Mouse (Mus musculus): ENCODE measurements around the gene Klhdc2. TPM values are rescaled to one million over a fixed set of nuclear protein-coding genes. Genes with fewer than 3 reads are reported as not detected.

Gene Klhdc2
- total RNA-seq, 2 experiments from 2014 or later, result 132 to 136 TPM

DNA sequence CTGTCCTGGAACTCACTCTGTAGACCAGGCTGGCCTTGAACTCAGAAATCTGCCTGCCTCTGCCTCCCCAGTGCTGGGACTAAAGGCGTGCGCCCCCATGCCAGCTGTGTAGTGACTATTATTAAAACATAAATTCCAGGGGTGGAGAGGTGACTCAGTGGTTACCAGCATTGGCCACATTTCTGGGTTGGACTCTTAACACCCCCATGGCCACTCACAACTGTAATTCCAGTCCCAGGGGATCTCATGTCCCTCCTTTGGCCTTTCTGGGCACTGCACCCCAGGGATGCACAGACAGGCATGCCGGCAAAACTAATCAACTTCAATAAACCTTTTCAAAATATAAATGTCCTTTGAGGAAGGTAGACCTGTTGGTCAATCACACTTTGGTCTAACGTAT lies 1.8 kb downstream of the Klhdc2 start:
- intact Hi-C loops (cut with DNase I), result loop anchor here (5.0 kb wide), 1 partner anchor 56 kb away; the partner anchor contains the start of gene Klhdc1

DNA sequence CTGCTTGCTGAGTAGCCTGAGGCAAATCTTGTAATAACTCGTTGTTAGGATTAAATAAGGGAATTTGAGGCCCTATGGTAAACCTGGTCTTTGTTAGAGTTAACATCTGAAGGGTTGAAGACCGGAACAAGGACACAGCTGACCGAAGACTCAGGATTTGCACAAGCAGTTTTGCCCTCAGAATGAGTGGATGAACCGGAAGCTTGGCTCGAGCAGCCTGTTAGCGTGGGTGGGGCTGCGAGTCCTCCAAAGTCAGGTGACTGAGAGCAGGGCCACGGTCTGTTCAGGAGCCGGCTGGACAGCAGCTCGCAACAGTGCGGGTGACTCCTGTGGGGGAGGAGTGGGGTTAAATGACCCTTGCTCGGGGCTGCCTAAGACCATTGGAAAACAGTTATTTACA lies 2.8 kb downstream of the Klhdc2 start:
- intact Hi-C loops (cut with DNase I), result loop anchor here (5.0 kb wide), 1 partner anchor 57 kb away; the partner anchor contains the start of gene Klhdc1
- DNase-seq (ENCODE audit: low spot score in 2 of 2), result no peak

More for the DNA sequence above, 1.8 kb downstream of the Klhdc2 start:
- no peak for DNase-seq (ENCODE audit: low spot score in 2 of 2)

DNA sequence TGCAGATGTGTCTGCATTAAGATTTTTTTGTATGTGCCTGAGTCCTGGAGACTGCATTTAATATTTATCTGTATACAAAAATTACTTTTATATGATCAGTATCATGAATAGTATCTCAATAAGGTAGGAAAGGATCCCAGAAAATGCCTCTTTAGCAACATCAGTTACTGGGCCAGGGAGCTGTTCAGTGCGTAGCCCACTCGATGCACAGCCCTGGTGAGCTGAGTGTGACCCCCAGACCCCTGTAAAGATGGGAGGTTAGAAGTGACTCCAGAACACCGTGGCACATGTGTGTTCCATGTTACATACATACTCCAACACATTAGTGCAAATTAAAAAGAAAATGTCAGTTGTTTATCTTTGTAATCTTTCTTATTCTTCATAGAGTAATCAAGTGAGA lies 3.4 kb downstream of the Klhdc2 start:
- no peak for DNase-seq (ENCODE audit: low spot score in 2 of 2)
- intact Hi-C loops (cut with DNase I), result loop anchor here (5.0 kb wide), 1 partner anchor 58 kb away; the partner anchor contains the start of gene Klhdc1

DNA sequence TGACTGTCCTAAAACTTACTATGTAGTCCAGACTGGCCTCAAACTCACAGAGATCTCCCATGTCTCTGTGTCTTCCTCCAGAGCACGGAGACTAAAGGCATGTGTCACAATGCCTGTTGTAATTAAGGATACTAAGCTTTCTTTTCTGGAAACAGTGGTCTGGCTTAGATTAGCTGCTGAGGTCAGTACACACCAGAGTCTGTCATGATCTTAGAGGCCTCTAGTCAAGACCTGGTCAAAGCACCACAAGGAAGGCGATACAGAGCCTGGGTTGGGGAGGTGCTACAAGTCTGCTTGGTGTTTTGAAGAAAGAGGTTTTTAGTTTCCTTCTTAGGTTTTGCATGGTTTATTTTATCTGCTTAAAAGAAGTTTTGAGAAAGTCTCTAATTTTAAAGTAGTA lies 3.9 kb downstream of the Klhdc2 start:
- DNase-seq (ENCODE audit: low spot score in 2 of 2), result no peak
- intact Hi-C loops (cut with DNase I), result no loop called here

DNA sequence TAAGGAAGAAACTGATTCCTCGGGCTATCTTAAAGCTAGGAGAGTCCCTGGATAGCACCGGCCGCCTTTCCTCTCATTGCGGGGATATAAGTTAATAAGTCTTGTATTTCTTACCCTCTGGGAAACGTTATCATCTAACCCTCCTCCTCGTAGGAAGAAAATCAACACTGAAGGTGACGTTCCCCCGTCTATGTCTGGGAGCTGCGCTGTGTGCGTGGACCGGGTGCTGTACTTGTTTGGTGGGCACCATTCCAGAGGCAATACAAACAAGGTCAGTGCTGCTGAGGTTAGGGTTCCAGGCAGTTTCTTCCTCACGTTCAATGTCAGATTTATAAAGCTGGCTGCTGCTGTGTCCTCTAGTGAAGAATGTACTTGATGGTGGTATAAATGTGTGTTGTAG lies 5.7 kb downstream of the Klhdc2 start:
- intact Hi-C loops (cut with DNase I), result no loop called here
- DNase-seq (ENCODE audit: low spot score in 2 of 2), result no peak

DNA sequence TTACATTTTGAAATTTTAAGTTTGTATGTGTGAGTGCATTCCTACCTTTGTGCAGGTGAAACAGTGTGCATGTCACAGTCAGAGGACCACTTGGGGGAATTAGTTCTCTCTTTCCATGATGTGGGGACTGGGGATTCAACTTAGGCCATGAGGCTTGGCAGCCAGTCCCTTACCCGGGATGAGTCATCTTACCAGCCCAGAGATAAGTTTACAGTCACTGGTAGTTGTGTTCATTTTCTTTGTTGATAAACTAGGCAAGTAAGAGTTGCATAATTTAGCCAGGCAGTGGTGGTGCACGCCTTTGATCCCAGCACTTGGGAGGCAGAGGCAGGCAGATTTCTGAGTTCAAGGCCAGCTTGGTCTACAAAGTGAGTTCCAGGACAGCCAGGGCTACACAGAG lies 7.6 kb downstream of the Klhdc2 start:
- no peak for DNase-seq (ENCODE audit: low spot score in 2 of 2)
- intact Hi-C loops (cut with DNase I), result no loop called here

DNA sequence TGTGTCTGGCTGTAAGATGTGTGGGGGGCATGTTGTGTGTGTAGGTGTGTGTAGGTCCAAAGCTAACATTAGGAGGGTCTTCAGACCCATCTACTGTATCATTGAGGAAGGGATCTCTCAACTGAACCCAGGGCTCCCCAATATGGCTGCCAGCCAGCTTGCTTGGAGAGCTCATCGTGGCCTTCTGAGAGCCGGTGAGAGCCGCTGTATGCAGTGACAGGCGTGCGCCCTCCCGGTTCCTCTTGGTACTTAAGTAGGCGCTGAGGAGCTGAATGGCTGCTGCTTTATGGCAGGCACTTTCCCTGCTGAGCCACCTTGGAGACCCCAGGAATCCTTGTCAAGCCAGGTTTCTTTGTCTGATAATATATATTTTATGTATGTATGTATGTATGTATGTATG lies 9.9 kb downstream of the Klhdc2 start:
- intact Hi-C loops (cut with DNase I), result loop anchor here (5.0 kb wide), 1 partner anchor 36 kb away; no protein-coding TSS in a partner anchor
- DNase-seq (ENCODE audit: low spot score in 2 of 2), result no peak

DNA sequence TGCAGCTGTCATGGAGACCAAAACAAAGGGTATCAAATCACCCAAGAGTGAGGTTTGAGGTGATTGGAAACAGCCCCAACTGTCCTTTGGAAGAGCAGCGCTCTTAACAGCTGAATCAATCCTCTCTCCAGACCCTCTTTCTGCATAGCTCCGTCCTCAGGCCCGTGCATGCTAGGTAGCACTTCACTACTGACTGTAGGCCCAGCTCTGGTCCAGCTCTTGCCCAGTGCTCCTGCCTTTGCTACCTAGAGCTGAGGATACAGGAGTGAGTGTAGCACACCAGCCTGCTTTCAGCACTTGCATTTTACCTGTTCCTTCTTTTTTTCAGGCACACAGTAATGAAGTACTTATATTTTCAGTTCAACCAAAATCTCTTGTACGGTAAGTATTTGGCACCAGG lies 13.2 kb downstream of the Klhdc2 start:
- no peak for DNase-seq (ENCODE audit: low spot score in 2 of 2)
- intact Hi-C loops (cut with DNase I), result loop anchor here (5.0 kb wide), 1 partner anchor 33 kb away; no protein-coding TSS in a partner anchor

DNA sequence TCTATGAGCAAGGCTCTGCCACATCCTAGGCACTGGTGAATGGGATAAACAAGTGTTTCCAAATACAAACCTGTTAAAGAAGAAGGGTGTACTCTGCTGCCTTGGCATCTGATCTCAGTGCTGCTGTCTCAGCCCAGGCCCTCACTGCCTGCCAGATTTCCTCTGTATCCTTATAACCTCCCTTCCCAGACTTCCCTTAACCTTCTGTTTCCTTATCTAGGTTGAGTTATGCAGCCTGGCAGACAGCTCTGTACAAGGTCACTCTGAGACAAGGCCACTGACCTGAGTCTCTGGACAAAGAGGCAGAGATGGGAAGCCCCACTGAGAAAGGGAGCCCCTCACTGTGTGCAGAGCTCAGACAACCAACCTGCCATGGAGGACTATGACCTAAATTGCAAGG lies 21.9 kb downstream of the Klhdc2 start:
- intact Hi-C loops (cut with DNase I), result no loop called here
- DNase-seq (ENCODE audit: low spot score in 2 of 2), result no peak

DNA sequence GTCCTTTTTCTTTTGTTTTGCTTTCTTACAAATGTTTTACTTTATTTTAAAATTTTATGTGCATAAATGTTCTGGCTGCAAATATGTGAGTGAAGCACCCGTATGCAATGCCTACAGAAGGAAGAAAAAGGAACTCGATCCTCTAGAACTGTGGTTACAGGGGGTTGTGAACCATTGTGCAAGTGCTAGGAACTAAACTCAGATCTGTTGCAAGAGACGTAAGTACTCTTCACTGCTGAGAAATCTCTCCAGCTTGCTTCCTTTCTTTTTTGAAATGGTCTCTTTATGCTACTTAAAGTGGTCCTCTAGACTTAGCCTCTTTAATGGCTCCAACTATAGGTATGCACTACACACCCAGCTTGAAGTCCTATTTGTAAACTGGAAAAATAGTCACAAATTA lies 34.7 kb downstream of the Klhdc2 start:
- DNase-seq (ENCODE audit: low spot score in 2 of 2), result no peak
- intact Hi-C loops (cut with DNase I), result no loop called here

DNA sequence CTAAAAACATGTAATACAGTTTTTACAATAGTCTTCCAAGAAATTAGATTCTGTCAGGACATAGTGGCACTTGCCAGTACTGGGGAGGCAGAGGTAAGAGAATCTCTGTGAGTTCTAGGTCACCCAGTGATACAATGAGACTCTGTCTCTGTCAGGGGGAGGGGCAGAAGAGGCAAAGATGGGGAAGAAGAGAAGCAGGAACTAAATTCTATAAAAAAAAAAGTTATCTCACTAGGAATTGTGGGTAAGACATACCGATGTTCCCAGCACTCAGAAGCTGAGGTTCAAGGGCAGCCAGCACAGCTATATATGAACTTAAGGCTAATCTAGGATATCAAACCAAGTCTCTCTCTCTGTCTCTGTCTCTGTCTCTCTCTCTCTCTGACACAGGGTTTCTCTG lies 35.7 kb downstream of the Klhdc2 start:
- DNase-seq (ENCODE audit: low spot score in 2 of 2), result no peak
- intact Hi-C loops (cut with DNase I), result no loop called here

DNA sequence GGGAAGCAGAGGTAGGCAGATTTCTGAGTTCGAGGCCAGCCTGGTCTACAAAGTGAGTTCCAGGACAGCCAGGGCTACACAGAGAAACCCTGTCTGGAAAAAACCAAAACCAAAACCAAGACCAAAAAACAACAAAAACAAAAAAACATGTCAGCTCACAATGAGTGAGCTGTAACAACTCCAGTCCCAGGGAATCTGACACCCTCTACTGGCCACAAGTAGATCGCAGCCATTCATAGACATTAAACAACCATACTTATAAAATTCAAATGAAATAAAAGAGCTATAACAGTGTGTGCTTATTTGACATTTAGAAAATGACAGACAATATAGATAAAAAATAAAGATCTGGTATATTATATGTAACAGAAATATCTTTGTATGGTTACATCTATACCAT lies 37.1 kb downstream of the Klhdc2 start:
- intact Hi-C loops (cut with DNase I), result no loop called here
- DNase-seq (ENCODE audit: low spot score in 2 of 2), result peak in 1 of 2 experiments; percentile 13

DNA sequence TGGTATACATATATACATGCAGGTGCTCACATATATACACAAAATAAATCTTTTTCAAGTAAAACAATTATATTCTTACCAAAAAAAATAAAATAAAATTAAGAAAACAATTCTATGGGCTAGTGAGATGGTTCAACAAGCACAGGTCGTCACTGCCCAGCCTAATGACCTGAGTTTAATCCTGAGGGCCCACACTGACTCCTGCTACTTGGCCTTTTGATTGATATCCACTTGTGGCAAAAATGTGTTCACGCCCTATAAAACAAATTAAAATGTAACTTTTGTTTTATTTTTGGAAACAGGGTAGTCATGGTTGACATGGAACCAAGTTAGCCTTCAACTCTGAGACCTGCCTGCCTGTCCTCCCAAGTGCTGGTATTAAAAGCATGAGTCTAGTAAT lies 53.4 kb downstream of the Klhdc2 start:
- DNase-seq (ENCODE audit: low spot score in 2 of 2), result no peak
- intact Hi-C loops (cut with DNase I), result no loop called here

DNA sequence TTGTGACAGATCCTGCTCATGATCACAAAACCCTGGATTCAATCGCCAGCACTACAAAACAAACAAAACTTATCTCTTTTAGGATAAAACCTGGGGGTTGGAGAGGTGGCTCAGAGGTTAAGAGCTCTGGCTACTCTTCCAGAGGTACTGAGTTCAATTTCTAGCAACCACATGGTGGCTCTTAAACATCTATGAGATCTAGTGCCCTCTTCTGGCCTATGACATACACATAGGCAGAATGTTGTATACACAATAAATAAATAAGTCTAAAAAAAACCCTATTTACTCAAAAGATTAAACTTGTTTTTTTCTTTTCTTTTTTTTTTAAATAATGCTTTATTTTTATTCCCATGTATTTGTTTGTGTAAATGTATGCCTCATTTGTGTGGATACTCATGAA lies 55.2 kb downstream of the Klhdc2 start:
- no peak for DNase-seq (ENCODE audit: low spot score in 2 of 2)
- intact Hi-C loops (cut with DNase I), result no loop called here

DNA sequence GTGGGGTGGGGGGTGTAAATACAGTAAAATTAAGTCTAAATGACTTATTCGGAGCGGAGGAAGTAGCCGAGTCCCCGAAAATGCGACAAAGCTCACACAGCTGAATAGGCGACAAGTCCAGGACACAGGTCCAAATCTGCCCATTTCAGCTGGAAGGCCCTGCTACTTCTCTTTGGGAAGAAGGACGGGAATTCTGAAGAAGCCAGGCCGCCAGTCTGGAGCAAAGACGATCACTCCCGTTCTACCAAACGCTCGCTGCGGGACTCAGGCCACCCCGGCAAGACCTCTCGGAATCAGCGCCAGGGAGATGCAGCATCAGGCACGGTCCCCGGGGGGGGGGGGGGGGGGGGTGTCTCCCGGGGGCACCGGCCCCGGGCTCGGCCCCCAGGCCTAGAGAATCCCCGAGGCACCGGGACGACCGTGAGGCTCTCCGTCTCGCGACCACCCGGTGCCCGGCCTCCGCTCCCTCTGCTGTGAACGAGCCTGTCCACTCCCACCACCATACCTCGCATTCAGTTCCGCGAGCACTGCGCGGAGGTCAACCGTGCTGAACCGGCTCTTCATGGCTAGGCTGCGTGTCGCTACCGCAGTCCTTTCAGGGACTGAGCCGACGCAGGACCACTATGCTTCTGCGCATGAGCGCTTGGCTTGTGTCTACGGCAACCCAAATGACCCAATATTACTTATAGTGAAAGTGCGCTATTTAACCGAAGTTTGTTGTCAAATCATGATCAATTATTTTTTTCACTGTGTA lies 60.2 kb downstream of the Klhdc2 start, which contains the start of gene Nemf:
TSS of gene Nemf (minus strand) at position 620 of the 754 bp plus-strand sequence.
- peak; percentile 81 to 93 for DNase-seq (ENCODE audit: low spot score in 2 of 2)
- intact Hi-C loops (cut with DNase I), result no loop called here

DNA sequence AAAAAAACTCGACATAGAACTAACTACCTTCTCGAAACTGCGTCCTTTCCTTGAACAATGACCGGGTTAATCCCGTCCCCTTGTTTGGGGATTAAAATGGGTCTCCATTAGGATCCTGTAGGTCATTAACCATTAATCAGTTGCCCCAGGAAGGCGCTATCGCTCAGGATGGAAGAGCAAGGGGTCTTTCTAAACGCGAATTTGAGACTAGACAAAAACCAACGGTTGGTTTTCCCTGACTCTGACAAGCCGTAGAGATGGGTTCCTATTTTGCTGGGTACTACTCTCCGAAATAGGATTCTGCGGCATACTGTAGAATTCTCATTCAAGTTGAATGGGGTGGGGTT lies 60.8 kb downstream of the Klhdc2 start:
- intact Hi-C loops (cut with DNase I), result no loop called here
- no peak for DNase-seq (ENCODE audit: low spot score in 2 of 2)

Other genes with a start within 250 kb of the Klhdc2 start
- 1,000 to 10,000 TPM in 1 of 2 experiments, 100 to 1,000 TPM in 1; 970 to 1,045 TPM for gene Rps29, start 137.5 kb upstream of the Klhdc2 start, total RNA-seq (2021)
- under 1 TPM in 1 of 2 experiments, not detected in 1; 0.44 TPM for gene Lrr1, start 127.9 kb upstream of the Klhdc2 start, total RNA-seq (2021)
- gene Rpl36al, start 112.6 kb upstream of the Klhdc2 start, total RNA-seq (2021), result 100 to 1,000 TPM; 172 to 191 TPM
- gene Mgat2, start 112.5 kb upstream of the Klhdc2 start, total RNA-seq (2021), result 10 to 100 TPM; 30.7 to 34.9 TPM
- gene Gm49383, start 99.6 kb upstream of the Klhdc2 start, total RNA-seq (2021), result 1 to 10 TPM; 4.9 to 5.6 TPM
- gene Dnaaf2, start 98.3 kb upstream of the Klhdc2 start, total RNA-seq (2021), result 1 to 10 TPM; 1.8 to 2.0 TPM
- 1 to 10 TPM; 2.4 to 3.2 TPM for gene Gm49384, start 92.4 kb upstream of the Klhdc2 start, total RNA-seq (2021)
- under 1 TPM; 0.75 to 0.76 TPM for gene Pole2, start 68.5 kb upstream of the Klhdc2 start, total RNA-seq (2021)
- 10 to 100 TPM; 17.4 to 21.1 TPM for gene Klhdc1, start 55.5 kb upstream of the Klhdc2 start, total RNA-seq (2021)
- gene Nemf, start 60.5 kb downstream of the Klhdc2 start, total RNA-seq (2021), result 10 to 100 TPM; 37.9 to 39.9 TPM
- gene Arf6, start 75.5 kb downstream of the Klhdc2 start, total RNA-seq (2021), result 10 to 100 TPM; 55.5 to 57.9 TPM
- 1 to 10 TPM; 1.0 to 2.7 TPM for gene Gm9887, start 75.8 kb downstream of the Klhdc2 start, total RNA-seq (2021)

All from left cerebral cortex, postnatal 14 days (tissue).